Mouse (Mus musculus) neural tube, embryonic 12.5 days (tissue): ENCODE measurements around the gene Mboat1. TPM values are rescaled to one million over a fixed set of nuclear protein-coding genes. Genes with fewer than 3 reads are reported as not detected.

Experiments used
- ATAC-seq: fragments of 200-750 bp; cut with Nextera tagmentation; 2 replicates; pipeline ENCODE4 v1.8.0; 2017; ENCODE audit warnings: low read depth, mild to moderate bottlenecking, moderate TSS enrichment, moderate library complexity; ENCODE audit not compliant: low FRiP score
- H3K27ac ChIP-seq: fragments of 300-500 bp; sonication (generic); 2 replicates; pipeline ENCODE4 v1.5.1; 2016
- H3K27me3 ChIP-seq: fragments of 300-500 bp; sonication (generic); replicated peaks from 2 replicates; pipeline ENCODE4 v1.6.1; 2016; ENCODE audit warnings: mild to moderate bottlenecking
- H3K36me3 ChIP-seq: fragments of 300-500 bp; sonication (generic); 2 replicates; pipeline ENCODE4 v1.6.1; 2016; ENCODE audit warnings: mild to moderate bottlenecking
- H3K4me1 ChIP-seq: fragments of 300-500 bp; sonication (generic); 2 replicates; pipeline ENCODE4 v1.6.1; 2016
- H3K4me2 ChIP-seq: fragments of 300-500 bp; sonication (generic); replicated peaks from 2 replicates; pipeline ENCODE4 v1.6.1; 2016; ENCODE audit warnings: mild to moderate bottlenecking
- H3K4me3 ChIP-seq: fragments of 300-500 bp; sonication (generic); 2 replicates; pipeline ENCODE4 v1.5.1; 2016
- H3K9ac ChIP-seq: fragments of 300-500 bp; sonication (generic); 2 replicates; pipeline ENCODE4 v1.6.1; 2016; ENCODE audit warnings: mild to moderate bottlenecking
- H3K9me3 ChIP-seq: fragments of 300-500 bp; sonication (generic); 2 replicates; pipeline ENCODE4 v1.6.1; 2016; ENCODE audit warnings: mild to moderate bottlenecking
- WGBS: fragments of 180-500 bp; shearing (Covaris S2); methylation state at CpG from one replicate; pipeline ENCODE4 v1.1.7; 2016; 5-methylcytosine and 5-hydroxymethylcytosine counted together
- polyA plus RNA-seq: library from polyadenylated mRNA; unstranded; fragments of >200 nt; fragmentation: Nextera tagmentation; extraction: Ambion mirVana; gene quantifications from 2 replicates; pipeline ENCODE4 v1.2.1, GENCODE M21; 2016

Mboat1 gene
- 3.4 and 3.9 TPM in 2 replicates for polyA plus RNA-seq

DNA sequence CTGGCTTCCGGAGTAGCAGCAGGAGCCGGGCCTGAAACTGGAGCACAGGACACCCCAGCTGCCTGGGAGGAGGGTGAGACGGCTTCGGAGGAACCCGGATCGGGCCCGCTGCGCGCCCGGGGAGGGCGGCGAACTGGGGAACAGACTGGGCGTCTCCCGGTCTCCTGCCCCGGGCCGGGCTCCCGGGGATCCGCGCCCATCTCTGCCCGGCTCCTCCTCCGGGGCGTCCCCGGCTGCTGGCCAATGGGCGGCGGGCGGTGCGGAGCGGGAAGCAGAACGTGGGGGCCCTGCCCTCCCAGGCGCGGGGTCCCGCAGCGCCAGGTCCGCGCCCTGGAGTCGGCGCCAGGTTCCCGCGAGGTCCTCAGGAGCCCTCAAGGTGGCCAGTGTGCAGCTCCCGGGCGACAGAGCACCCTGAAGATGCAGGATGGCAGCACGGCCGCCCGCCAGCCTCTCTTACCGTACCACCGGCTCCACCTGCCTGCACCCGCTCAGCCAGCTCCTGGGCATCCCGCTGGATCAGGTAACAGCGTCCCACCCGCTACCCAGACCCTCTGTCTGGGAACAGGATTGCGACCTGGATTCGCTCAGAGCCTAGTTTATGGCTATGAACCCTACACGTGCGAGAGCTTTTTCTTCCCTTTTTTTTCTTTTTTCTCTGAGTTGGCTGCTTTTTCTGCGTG lies at the start of gene Mboat1:
Mboat1 (plus strand) TSS at position 247 of the 680 bp plus-strand sequence.
- Histone ChIP-seq H3K4me1 (no peaks in the 10 kb centered on the region), H3K9ac (peak within 1 kb of the TSS; percentile 65), H3K9me3 (no peaks in the 10 kb centered on the region), H3K4me3 (peak within 1 kb of the TSS; percentile 66), H3K4me2 (peak within 1 kb of the TSS; percentile 87), H3K36me3 (no peaks in the 10 kb centered on the region), H3K27ac (no peak within 1 kb of the TSS), H3K27me3 (peaks cover 15% of the 10 kb centered on the region; the same call in 1 of the 2 replicates)
- ATAC-seq = peak; percentile 94
- under 1% methylated on average over 55 of the region's 55 CpGs for WGBS

DNA sequence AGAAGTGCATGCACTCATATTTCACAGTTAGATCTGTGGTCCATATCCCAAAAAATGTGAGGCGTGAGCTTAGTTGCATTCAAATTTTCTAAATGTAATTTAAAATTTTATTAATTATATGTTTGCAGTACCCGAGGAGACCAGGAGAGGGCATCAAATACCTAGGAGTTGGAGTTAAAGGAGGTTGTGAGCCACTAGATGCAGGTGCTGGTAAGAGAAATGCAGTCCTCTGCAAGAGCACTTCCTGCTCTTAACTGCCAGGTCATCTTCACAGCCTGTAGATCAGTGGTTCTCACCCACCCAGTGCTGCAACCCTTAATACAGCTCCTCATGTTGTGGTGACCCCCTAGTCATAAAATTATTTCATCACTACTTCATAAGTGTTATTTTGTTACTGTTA lies 43.2 kb upstream of the Mboat1 start:
- H3K27ac ChIP-seq = no peak overlapping the region
- no peaks in the 10 kb centered on the region for H3K4me1 ChIP-seq
- H3K9me3 ChIP-seq = 0 out of 2 replicates have a peak, but pooled peaks cover 2% of the 10 kb centered on the region
- WGBS = 39% methylated on average over 2 of the region's 2 CpGs
- no peak overlapping the region for H3K9ac ChIP-seq
- no peaks in the 10 kb centered on the region for H3K36me3 ChIP-seq
- no peaks in the 10 kb centered on the region for H3K27me3 ChIP-seq
- no peak for ATAC-seq
- no peak overlapping the region for H3K4me2 ChIP-seq
- no peak overlapping the region for H3K4me3 ChIP-seq

DNA sequence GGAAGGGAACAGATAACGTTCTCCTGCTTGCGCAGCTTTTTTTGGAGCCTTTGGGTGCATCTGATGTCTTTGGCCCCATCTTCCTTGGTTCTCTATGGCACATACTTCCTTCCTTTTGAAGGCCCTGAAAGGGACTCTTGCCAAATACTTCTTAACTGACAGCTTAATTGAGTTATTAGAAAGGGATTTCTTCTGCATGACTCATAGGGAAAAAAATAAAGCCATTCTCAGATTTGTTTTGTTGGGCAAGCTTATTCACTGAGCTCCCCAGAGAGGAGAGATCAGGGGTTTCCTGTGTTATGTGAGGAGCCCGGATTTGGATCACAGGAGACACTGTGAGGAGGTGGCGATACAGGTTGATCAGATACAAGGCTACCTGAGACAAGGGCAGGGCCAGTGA lies 40.4 kb upstream of the Mboat1 start:
- ATAC-seq = no peak
- Histone ChIP-seq H3K9ac (no peak overlapping the region), H3K4me3 (no peak overlapping the region), H3K27ac (no peak overlapping the region), H3K36me3 (no peaks in the 10 kb centered on the region), H3K4me2 (no peak overlapping the region), H3K4me1 (no peaks in the 10 kb centered on the region), H3K9me3 (no peaks in the 10 kb centered on the region), H3K27me3 (no peaks in the 10 kb centered on the region)
- 87% methylated on average over 4 of the region's 4 CpGs for WGBS

DNA sequence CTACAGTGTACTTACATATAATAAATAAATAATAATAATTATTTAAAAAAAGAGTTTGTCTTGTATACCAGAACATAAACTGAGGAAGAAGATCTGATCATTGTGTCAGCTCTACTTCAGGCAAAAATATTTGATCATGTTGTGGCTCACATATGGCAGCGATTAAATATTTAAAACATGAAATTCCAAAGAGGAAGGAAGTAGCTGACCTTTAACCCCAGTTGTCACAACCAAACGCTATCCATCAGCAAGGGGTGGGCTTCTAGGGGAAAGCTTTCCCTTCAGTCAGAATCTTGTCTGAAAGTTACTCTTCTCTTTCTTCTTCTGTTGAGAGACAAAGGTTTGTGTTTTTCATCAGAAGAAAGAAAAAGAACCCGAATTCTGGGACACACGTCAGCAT lies 39.8 kb upstream of the Mboat1 start:
- ATAC-seq = no peak
- no peak overlapping the region for H3K27ac ChIP-seq
- H3K4me1 ChIP-seq = no peaks in the 10 kb centered on the region
- H3K4me3 ChIP-seq = no peak overlapping the region
- H3K36me3 ChIP-seq = no peaks in the 10 kb centered on the region
- H3K9me3 ChIP-seq = no peaks in the 10 kb centered on the region
- no peak overlapping the region for H3K9ac ChIP-seq
- WGBS = 73% methylated on average over 4 of the region's 4 CpGs
- H3K4me2 ChIP-seq = no peak overlapping the region
- no peaks in the 10 kb centered on the region for H3K27me3 ChIP-seq

DNA sequence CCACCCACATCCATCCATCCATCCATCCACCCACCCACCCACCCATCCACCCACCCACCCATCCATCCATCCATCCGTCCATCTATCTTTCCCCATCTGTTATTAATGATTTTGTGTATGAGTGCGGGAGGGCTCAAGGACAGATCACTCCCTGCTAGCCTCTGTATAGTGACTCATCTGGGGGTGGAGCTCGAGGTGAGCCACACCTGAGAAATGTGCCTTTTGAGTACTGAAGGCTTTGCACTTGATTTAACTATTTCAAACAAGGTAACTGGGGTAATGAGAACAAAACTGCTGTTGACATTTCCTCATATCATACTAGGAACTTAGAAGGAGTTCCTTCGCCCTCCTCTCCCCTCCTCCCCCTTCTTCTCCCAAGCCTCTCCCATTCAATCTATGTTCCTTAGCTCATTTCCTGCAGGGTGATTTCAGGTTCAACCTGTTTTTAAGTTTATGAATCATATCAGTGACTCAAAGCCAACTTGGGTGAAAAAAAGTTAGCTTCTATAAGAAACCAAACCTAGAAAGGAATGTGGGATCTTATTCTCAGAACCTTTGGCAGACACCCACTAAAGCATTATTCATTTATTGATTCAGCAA lies 27.2 kb upstream of the Mboat1 start:
- Histone ChIP-seq H3K9me3 (no peaks in the 10 kb centered on the region), H3K9ac (no peak overlapping the region), H3K4me3 (no peak overlapping the region), H3K4me2 (no peak overlapping the region), H3K27ac (no peak overlapping the region), H3K4me1 (no peaks in the 10 kb centered on the region), H3K27me3 (no peaks in the 10 kb centered on the region), H3K36me3 (no peaks in the 10 kb centered on the region)
- WGBS = 89% methylated on average over 4 of the region's 4 CpGs
- no peak for ATAC-seq

DNA sequence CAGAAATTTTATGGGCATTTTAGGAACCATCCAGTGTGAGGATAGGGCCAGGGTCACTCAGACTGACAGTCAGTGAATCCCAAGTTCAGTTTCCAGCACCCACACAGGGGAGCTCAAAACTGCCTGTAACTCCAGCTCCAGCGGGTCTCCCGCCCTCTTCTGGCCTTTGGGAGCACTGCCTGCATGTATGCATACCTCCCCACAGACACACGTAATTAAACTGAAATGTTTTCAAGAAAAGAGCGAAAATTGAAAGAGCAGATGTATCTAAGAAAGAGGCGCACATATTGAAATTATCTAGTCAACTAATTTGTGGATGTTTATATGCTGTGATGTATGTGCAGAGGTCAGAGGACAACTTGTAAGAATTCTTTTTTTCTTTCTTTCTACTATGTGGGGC lies 20.5 kb upstream of the Mboat1 start:
- Histone ChIP-seq H3K4me2 (no peak overlapping the region), H3K27me3 (no peaks in the 10 kb centered on the region), H3K27ac (no peak overlapping the region), H3K9ac (no peak overlapping the region), H3K4me3 (no peak overlapping the region), H3K9me3 (no peaks in the 10 kb centered on the region), H3K4me1 (no peaks in the 10 kb centered on the region), H3K36me3 (no peaks in the 10 kb centered on the region)
- 89% methylated on average over 5 of the region's 5 CpGs for WGBS
- ATAC-seq = no peak

DNA sequence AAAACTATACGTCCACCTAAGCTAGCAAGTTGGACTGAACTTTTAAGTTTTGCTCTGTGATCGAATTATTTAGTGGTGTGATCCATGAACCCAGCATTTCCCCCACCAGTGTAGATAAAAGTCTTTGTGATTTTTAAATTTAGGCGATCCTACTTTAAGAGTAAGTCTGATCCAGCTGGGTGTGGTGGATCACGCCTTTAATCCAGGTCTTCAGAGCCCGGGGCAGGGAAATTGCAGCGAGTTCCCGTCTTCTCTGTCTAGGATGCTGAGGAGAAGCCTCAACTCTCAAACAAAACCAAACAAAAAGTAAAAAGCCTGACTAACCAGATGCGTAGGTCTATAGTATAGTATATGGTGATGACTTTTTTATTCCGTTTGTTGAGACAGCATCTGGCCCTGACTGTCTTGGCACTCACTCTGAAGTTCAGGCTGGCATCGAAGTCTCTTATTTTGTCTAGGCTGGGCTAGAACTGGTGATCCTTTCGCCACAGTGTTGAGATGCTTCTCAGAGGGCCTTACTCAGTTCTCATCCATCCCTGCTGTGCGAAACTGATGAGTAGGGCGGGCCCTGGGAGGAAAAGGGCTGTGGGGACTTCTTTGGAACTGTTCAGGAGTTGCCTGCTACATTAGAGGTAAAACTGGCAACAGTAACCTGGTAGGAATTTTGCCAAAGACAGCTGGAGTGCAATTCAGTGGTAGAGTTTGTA lies 787 bp downstream of the Mboat1 start:
- Histone ChIP-seq H3K4me3 (peak overlapping the region; percentile 66), H3K4me2 (peak overlapping the region; percentile 87), H3K9ac (no peak overlapping the region; the same call in 1 of the 2 replicates), H3K27me3 (peaks cover 15% of the 10 kb centered on the region; the same call in 1 of the 2 replicates), H3K27ac (no peak overlapping the region), H3K4me1 (no peaks in the 10 kb centered on the region), H3K9me3 (no peaks in the 10 kb centered on the region), H3K36me3 (no peaks in the 10 kb centered on the region)
- peak; percentile 26; the same call in 1 of the 2 replicates for ATAC-seq
- 33% methylated on average over 13 of the region's 13 CpGs for WGBS

DNA sequence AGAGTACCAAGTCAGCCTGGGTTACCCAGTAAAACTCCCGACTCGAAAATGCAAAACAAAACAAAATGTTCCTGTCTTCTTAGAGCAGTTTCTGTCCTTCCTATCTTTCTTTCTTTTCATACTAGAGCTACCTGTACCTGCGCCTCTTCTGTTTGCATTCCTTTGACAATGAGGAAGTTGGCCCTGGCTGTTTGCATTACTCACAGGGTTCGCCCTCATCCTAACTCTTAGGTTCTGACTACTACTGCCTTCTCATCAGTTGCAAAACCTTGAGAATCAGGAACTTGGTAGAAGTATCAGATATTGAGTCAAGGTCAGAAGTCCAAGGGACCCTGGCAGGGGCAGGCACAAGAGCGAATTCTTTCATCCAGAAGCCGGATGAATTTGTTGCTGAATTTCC lies 1.7 kb downstream of the Mboat1 start:
- H3K27ac ChIP-seq = no peak overlapping the region
- H3K27me3 ChIP-seq = peaks cover 15% of the 10 kb centered on the region; the same call in 1 of the 2 replicates
- ATAC-seq = no peak
- H3K4me1 ChIP-seq = no peaks in the 10 kb centered on the region
- WGBS = 86% methylated on average over 6 of the region's 6 CpGs
- H3K4me3 ChIP-seq = no peak overlapping the region
- H3K4me2 ChIP-seq = no peak overlapping the region
- H3K9ac ChIP-seq = no peak overlapping the region
- no peaks in the 10 kb centered on the region for H3K36me3 ChIP-seq
- no peaks in the 10 kb centered on the region for H3K9me3 ChIP-seq

DNA sequence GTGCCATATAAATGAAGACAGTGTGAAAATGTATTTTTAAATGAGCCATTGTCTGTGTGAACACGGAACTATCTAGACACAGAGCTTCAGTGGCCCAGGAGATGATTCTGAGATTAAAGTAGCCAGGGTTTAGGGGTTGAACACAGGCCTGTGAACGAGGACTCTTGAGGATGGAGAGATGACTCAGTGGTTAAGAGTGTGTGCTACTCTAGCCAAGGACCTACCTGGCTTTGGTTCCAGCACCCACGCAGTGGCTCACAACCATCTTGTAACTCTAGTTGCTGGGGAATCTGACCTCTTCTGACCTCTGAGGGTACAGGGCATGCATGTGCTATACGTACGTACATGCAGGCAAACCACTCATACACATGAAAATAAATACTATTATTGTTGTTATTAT lies 3.9 kb downstream of the Mboat1 start:
- H3K4me2 ChIP-seq = no peak overlapping the region
- ATAC-seq = no peak
- H3K4me3 ChIP-seq = no peak overlapping the region
- H3K9me3 ChIP-seq = no peaks in the 10 kb centered on the region
- no peaks in the 10 kb centered on the region for H3K4me1 ChIP-seq
- H3K36me3 ChIP-seq = no peaks in the 10 kb centered on the region
- WGBS = 90% methylated on average over 5 of the region's 5 CpGs
- peaks cover 8% of the 10 kb centered on the region; the same call in 1 of the 2 replicates for H3K27me3 ChIP-seq
- no peak overlapping the region for H3K9ac ChIP-seq
- no peak overlapping the region for H3K27ac ChIP-seq

DNA sequence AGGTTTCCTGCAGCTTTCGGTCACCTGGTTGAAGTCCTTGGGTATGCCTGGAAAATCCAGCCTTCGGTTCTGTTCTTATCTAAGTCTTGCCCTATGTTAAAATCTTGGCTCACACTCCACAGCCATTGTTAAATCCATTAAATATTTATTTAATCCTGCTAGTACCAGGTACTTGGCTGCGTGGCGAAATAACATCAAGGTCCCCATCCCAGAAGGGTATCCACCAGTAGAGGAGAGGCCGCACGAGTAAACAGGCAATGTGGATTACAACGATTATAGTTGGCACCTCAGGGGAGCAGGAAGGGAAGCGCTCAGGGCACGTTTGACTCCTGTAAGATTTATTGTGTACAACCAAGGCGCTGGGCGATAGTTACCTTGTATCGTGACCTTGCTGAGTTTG lies 4.4 kb downstream of the Mboat1 start:
- Histone ChIP-seq H3K27me3 (peaks cover 5% of the 10 kb centered on the region; the same call in 1 of the 2 replicates), H3K4me2 (no peak overlapping the region), H3K36me3 (no peaks in the 10 kb centered on the region), H3K27ac (no peak overlapping the region), H3K4me1 (no peaks in the 10 kb centered on the region), H3K4me3 (no peak overlapping the region), H3K9me3 (no peaks in the 10 kb centered on the region), H3K9ac (no peak overlapping the region)
- ATAC-seq = no peak
- WGBS = 92% methylated on average over 12 of the region's 12 CpGs

DNA sequence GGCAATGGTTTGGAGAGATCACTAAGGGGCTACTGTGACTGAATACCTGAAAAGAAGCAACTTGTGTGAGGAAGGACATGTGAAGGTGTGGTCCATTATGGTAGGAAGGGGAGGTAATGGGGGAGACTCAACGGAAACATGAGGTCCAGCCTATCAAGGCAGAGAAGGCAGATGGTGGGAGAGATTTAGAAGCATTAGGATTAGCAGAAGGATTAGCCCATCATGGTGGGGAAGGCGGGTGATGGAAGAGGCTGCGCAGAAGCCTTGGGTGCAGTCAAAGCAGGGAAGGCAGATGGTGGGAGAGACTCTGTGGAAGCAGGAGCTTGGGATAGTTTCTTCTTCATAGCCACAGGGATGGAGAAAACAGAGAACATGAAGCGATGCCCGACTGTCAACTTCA lies 5.7 kb downstream of the Mboat1 start:
- H3K4me2 ChIP-seq = no peak overlapping the region
- no peaks in the 10 kb centered on the region for H3K36me3 ChIP-seq
- H3K9me3 ChIP-seq = no peaks in the 10 kb centered on the region
- ATAC-seq = no peak
- peaks cover 5% of the 10 kb centered on the region; the same call in 1 of the 2 replicates for H3K27me3 ChIP-seq
- no peaks in the 10 kb centered on the region for H3K4me1 ChIP-seq
- 93% methylated on average over 5 of the region's 5 CpGs for WGBS
- H3K9ac ChIP-seq = no peak overlapping the region
- no peak overlapping the region for H3K4me3 ChIP-seq
- no peak overlapping the region for H3K27ac ChIP-seq

DNA sequence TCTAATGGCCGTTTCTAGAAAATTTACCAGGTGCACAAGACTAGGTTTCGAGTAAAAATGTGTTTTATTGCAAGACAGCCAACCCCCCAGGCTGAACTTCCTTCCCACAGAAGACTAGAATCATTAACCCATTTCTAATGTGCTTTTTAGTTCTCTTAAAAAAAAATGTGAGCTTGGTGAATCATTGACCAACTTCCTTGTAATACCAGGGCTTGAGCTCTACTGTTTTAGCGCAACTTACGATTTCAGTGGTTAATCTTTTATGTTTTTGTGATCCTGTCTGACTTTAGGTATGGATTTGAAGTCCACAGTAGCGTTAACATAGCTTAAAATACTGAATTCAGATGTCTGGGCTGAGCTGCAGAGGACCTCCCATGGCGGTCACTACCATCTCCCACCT lies 10.2 kb downstream of the Mboat1 start:
- Histone ChIP-seq H3K4me2 (no peak overlapping the region), H3K9ac (no peak overlapping the region), H3K27me3 (no peaks in the 10 kb centered on the region), H3K4me3 (no peak overlapping the region), H3K36me3 (no peaks in the 10 kb centered on the region), H3K9me3 (no peaks in the 10 kb centered on the region), H3K4me1 (no peaks in the 10 kb centered on the region), H3K27ac (no peak overlapping the region)
- ATAC-seq = no peak
- WGBS = 76% methylated on average over 6 of the region's 6 CpGs
